Mouse (Mus musculus): ENCODE data around the gene B130006D01Rik. TPM values are rescaled to one million over a fixed set of nuclear protein-coding genes. Genes with fewer than 3 reads are reported as not detected.

The B130006D01Rik gene
- polyA plus RNA-seq, 1 experiment from 2014 or later = 1.0 TPM

DNA sequence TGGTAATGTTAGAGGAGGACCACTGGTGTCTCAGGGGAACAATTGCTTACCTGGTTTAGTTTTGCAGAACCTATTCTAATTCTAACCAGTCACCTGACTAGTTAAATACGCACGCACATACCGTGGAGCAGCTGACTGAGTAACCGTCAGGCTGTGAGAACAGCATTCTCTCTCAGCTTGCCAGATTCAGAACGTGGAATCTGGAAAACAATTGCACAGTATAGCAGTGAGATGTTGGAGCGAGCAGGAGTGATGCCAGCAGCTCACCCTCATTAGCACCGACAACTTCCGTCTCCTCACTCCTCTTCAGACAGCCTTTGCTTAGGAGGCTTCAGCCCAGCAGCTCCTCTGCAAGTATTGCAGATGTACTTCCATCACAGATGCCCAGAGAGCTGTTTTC is 7.3 kb upstream of the B130006D01Rik start:
- no peak for ATAC-seq (ENCODE audit: insufficient read depth, low FRiP score, low read depth)
- Histone ChIP-seq H3K9me3 (no peaks in the 10 kb centered on the region), H3K36me3 (no peaks in the 10 kb centered on the region), H3K4me2 (no peak overlapping the region), H3K27me3 (replicated peaks) (no peaks in the 10 kb centered on the region), H3K4me3 (replicated peaks) (no peak overlapping the region), H3K4me1 (peaks cover 15% of the 10 kb centered on the region; the same call in 1 of the 2 replicates), H3K9ac (no peak overlapping the region), H3K27ac (no peak overlapping the region)
- 59% methylated on average over 8 of the region's 8 CpGs for WGBS

DNA sequence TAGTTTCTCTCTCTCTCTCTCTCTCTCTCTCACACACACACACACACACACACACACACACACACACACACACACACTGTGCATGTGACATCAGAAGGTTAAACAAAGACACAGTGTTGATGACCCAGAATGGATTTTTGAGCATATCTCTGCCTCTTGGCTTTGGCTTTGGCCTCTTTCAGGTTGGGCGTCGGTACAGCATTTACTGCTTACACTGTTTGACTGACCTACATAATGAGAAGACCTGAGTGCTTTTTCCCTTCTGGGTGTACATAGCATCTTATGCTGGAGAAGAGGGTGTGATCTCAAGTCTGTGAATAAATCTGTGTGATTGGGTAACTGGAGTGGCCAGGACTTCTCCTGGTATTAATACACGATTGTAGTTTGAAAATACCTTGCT is 4.0 kb upstream of the B130006D01Rik start:
- no peak for ATAC-seq (ENCODE audit: insufficient read depth, low FRiP score, low read depth)
- Histone ChIP-seq H3K4me1 (peaks cover 11% of the 10 kb centered on the region; the same call in 1 of the 2 replicates), H3K9me3 (no peaks in the 10 kb centered on the region), H3K4me2 (no peak overlapping the region), H3K9ac (no peak overlapping the region), H3K27me3 (replicated peaks) (no peaks in the 10 kb centered on the region), H3K4me3 (replicated peaks) (no peak overlapping the region), H3K27ac (no peak overlapping the region), H3K36me3 (no peaks in the 10 kb centered on the region)
- 70% methylated on average over 3 of the region's 3 CpGs for WGBS

DNA sequence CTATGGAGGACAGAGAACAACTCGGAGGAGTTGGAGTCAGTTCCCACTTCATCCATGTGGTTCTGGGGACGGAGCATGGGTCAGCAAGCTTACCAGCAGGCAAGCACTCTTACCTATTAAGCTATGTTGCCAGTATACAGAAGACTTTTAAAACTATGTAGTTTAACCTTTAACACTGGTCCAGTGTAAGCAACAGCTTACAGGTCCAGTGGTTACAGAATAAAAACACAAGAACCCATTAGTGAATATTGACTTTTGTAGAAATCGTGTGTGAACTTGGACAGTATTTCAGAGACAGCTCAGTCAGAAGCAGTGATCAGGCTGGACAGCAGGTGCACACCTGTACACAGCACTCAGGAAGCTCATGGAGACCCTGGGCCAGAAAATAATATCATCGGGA is 1.1 kb downstream of the B130006D01Rik start:
- 86% methylated on average over 4 of the region's 4 CpGs for WGBS

DNA sequence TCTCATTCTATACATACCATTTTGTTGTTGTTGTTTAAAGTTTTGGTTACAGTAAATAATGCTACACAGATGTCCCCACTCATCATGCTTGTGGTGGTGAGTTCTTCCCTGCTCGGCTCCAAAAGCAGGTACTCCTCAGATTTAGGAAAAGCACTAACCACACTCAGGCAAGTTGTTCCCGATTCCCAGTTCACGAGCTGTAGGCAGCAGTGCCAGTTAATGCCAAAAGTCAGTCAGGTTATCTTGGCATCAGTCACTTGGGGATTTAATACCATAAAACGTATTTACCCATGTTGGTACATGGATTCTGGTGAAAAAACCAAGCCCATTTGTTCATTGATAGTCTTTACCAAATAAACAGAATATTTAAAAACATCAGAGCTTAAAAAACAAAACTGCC is 2.8 kb downstream of the B130006D01Rik start:
- Histone ChIP-seq H3K9me3 (no peaks in the 10 kb centered on the region), H3K36me3 (no peaks in the 10 kb centered on the region), H3K4me1 (0 out of 2 replicates have a peak, but pooled peaks cover 3% of the 10 kb centered on the region), H3K27ac (no peak overlapping the region), H3K27me3 (replicated peaks) (no peaks in the 10 kb centered on the region), H3K4me3 (replicated peaks) (no peak overlapping the region), H3K4me2 (no peak overlapping the region), H3K9ac (no peak overlapping the region)
- WGBS = 71% methylated on average over 4 of the region's 4 CpGs
- no peak for ATAC-seq (ENCODE audit: insufficient read depth, low FRiP score, low read depth)

More for the DNA sequence above, 1.1 kb downstream of the B130006D01Rik start:
- H3K9me3 ChIP-seq = no peaks in the 10 kb centered on the region
- H3K27me3 ChIP-seq (replicated peaks) = no peaks in the 10 kb centered on the region
- no peak overlapping the region for H3K9ac ChIP-seq
- H3K27ac ChIP-seq = no peak overlapping the region
- ATAC-seq (ENCODE audit: insufficient read depth, low FRiP score, low read depth) = no peak
- H3K4me2 ChIP-seq = no peak overlapping the region
- no peak overlapping the region for H3K4me3 ChIP-seq (replicated peaks)
- H3K4me1 ChIP-seq = 0 out of 2 replicates have a peak, but pooled peaks cover 2% of the 10 kb centered on the region
- no peaks in the 10 kb centered on the region for H3K36me3 ChIP-seq

DNA sequence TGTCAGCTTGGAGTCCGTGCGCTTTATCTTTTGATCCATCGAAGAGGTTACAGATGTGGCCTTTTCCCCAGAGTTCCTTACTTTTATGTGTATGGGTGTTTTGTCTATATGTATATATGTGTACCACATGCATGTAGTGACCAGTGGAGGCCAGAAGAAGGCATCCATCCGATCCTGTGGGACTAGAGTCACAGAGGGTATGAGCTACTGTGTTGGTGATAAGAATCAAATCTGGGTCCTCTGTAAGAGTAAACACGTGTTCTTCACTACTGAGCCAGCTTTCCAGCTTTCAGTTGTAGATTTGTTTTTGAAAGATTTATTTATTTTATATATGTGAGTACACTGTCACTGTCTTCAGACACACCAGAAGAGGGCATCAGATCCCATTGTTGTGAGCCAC is 4.6 kb downstream of the B130006D01Rik start:
- H3K9ac ChIP-seq = no peak overlapping the region
- H3K4me3 ChIP-seq (replicated peaks) = no peak overlapping the region
- ATAC-seq (ENCODE audit: insufficient read depth, low FRiP score, low read depth) = no peak
- H3K9me3 ChIP-seq = no peaks in the 10 kb centered on the region
- H3K27ac ChIP-seq = no peak overlapping the region
- 79% methylated on average over 5 of the region's 5 CpGs for WGBS
- H3K36me3 ChIP-seq = no peaks in the 10 kb centered on the region
- no peaks in the 10 kb centered on the region for H3K27me3 ChIP-seq (replicated peaks)
- 0 out of 2 replicates have a peak, but pooled peaks cover 3% of the 10 kb centered on the region for H3K4me1 ChIP-seq
- no peak overlapping the region for H3K4me2 ChIP-seq

DNA sequence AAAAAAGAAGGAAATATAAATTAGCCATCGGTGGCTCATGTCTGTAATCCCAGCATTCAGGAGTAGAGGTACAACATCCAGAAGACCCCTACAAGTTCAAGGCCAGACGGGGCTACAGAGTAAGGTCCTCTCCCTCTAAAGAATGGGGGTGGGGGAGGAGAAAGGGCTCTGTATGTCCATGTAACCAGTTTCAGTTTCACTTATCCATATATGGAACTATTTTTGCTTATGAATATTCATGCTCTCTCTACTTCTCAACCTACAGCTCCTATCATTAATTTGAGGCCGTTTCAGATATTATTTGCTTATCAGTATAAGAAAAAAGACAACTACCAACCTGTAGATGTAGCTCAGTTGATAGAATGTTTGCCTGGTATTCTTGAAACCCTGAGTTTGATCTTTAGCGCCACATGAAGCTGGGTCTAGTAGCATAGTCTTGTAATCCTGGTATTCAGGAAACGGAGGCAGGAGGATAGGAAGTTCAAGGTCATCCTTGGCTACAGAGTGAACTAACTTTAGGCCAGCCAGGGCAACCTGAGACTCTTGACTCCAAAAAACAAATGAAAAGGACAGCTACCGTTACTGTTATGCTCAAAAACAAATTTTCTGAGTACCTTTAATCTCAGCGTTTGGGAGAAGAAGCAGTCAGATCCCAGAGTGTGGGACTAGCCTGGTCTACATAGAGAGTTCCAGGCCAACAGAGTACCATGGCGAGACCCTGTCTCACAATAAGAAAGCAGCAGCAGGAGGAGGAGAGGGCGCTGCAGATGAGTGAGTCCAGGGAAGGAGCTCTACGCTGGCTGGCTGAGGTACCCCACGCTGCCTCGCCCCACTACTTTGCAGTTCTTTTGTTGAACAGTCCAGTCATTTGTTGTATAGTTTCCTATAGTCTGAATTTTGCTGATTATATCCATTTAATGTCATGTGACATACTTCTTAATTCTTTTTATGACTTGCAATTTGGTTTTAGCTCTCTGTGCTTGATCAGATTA is 5.8 kb downstream of the B130006D01Rik start:
- no peak for ATAC-seq (ENCODE audit: insufficient read depth, low FRiP score, low read depth)
- Histone ChIP-seq H3K27ac (no peak overlapping the region), H3K4me3 (replicated peaks) (no peak overlapping the region)

DNA sequence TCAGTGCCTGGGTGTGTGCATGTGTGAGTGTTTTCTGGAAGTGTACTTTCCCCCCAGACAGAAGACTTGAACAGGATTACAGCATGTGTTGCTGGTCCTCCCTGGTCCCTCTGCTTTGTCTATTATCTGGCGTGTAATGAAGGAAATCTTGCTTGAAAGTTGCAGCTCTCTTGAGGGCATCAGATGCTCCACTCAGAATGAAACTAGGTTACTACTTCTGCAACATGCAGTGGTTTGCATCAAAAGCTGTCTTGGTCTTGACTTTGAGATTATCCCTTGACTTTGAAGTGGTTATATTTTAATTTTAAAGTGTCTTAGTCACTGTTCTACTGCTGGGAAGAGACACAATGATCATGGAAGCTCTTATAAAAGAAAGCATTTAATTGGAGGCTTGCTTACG is 11.1 kb downstream of the B130006D01Rik start:
- H3K27ac ChIP-seq = no peak overlapping the region
- WGBS = 90% methylated on average over 2 of the region's 2 CpGs
- H3K4me1 ChIP-seq = 0 out of 2 replicates have a peak, but pooled peaks cover under 1% of the 10 kb centered on the region
- H3K4me3 ChIP-seq (replicated peaks) = no peak overlapping the region
- ATAC-seq (ENCODE audit: insufficient read depth, low FRiP score, low read depth) = no peak
- no peaks in the 10 kb centered on the region for H3K36me3 ChIP-seq
- no peaks in the 10 kb centered on the region for H3K27me3 ChIP-seq (replicated peaks)
- H3K9ac ChIP-seq = no peak overlapping the region
- H3K4me2 ChIP-seq = no peak overlapping the region
- H3K9me3 ChIP-seq = no peaks in the 10 kb centered on the region

More for the DNA sequence above, 5.8 kb downstream of the B130006D01Rik start:
- Histone ChIP-seq H3K27me3 (replicated peaks) (no peaks in the 10 kb centered on the region), H3K4me2 (no peak overlapping the region), H3K36me3 (no peaks in the 10 kb centered on the region), H3K9me3 (no peaks in the 10 kb centered on the region), H3K4me1 (0 out of 2 replicates have a peak, but pooled peaks cover 3% of the 10 kb centered on the region), H3K9ac (no peak overlapping the region)
- WGBS = 76% methylated on average over 12 of the region's 12 CpGs

DNA sequence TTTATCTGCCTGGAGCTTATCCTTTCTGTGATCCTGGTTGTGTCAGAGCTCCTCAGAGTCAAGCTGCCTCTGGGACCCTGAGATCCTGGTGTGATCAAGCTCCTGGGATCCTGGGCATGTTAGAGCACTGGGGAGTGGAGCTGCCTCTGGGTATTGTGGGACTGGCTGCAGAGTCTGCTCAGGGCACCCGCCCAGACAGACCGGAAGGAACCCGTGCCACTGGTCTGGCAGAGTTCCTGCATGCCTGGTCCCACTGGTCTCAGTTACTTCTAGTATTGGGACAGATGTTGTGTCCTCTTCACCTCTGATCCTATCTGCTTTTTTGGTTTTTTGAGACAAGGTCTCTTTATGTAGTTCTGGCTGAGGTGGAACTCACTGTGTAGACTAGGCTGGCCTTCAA is 14.4 kb downstream of the B130006D01Rik start:
- no peak overlapping the region for H3K9ac ChIP-seq
- no peak overlapping the region for H3K4me3 ChIP-seq (replicated peaks)
- H3K36me3 ChIP-seq = no peaks in the 10 kb centered on the region
- no peaks in the 10 kb centered on the region for H3K4me1 ChIP-seq
- no peaks in the 10 kb centered on the region for H3K27me3 ChIP-seq (replicated peaks)
- no peaks in the 10 kb centered on the region for H3K9me3 ChIP-seq
- no peak overlapping the region for H3K27ac ChIP-seq
- WGBS = 66% methylated on average over 3 of the region's 3 CpGs
- no peak for ATAC-seq (ENCODE audit: insufficient read depth, low FRiP score, low read depth)
- no peak overlapping the region for H3K4me2 ChIP-seq

DNA sequence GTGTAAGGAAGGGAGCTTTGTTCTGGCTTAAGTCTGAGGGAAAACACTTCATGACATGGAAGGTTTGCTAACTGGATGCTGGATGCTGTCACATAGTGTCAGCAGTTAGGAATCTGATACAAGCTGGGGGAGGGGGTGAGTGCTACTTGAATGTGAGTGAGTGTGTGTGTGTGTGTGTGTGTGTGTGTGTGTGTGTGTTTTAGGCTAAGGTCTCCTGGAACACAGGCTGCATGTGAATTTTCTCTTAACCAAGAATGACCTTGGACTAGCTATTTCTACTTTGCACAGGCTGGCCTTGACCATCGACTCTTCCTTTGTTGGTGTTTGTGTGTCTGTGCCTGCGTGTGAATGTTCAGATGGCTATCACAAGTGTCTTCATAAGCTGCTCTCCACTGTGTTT is 21.1 kb downstream of the B130006D01Rik start:
- Histone ChIP-seq H3K4me2 (no peak overlapping the region), H3K36me3 (0 out of 2 replicates have a peak, but pooled peaks cover under 1% of the 10 kb centered on the region), H3K4me1 (0 out of 2 replicates have a peak, but pooled peaks cover 5% of the 10 kb centered on the region), H3K4me3 (replicated peaks) (no peak overlapping the region), H3K27me3 (replicated peaks) (no peaks in the 10 kb centered on the region), H3K27ac (no peak overlapping the region), H3K9me3 (no peaks in the 10 kb centered on the region), H3K9ac (no peak overlapping the region)
- WGBS = 75% methylated on average over 2 of the region's 2 CpGs
- ATAC-seq (ENCODE audit: insufficient read depth, low FRiP score, low read depth) = no peak

DNA sequence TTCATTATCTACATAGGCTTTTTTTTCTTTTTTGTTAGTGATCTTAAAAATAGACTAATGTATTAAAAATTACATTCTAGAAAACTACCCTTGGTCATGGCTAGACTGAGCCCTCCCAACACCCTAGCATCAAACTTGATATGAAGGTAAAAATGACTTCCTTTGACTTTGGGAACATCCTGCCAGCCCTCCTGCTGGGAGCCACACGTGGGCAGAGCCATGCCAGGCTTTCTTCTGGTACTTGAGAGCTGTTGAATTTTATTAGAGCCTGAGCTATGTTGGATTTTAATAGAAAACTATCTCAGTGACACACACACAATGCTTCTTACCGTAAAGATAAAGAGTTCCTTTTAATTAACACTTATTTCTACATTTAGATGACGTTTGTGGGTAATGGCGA is 23.4 kb downstream of the B130006D01Rik start:
- Histone ChIP-seq H3K9ac (no peak overlapping the region), H3K27me3 (replicated peaks) (no peaks in the 10 kb centered on the region), H3K4me2 (no peak overlapping the region), H3K36me3 (0 out of 2 replicates have a peak, but pooled peaks cover 5% of the 10 kb centered on the region), H3K9me3 (no peaks in the 10 kb centered on the region), H3K4me3 (replicated peaks) (no peak overlapping the region), H3K27ac (no peak overlapping the region), H3K4me1 (0 out of 2 replicates have a peak, but pooled peaks cover 5% of the 10 kb centered on the region)
- 89% methylated on average over 4 of the region's 4 CpGs for WGBS
- ATAC-seq (ENCODE audit: insufficient read depth, low FRiP score, low read depth) = no peak

DNA sequence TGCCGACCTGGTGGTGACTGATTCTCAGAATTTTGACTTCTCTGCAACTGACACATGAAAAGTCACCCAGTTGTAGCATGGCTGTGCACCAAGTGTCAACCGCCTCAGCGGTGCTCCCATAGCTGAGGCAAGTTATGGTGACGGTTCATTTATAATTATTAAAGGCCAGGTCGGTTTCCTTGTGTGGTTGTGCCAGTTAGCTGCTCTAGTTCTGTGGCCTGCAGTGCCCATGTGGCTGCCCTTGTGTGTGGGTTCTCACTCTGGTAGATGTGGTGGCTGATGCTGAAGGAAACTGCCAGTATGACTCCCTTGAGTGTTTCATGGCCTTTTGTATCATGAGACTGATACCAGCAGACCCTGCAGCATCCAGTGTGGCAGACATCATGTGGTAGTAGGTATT is 24.9 kb downstream of the B130006D01Rik start:
- Histone ChIP-seq H3K4me2 (no peak overlapping the region), H3K9me3 (no peaks in the 10 kb centered on the region), H3K27ac (no peak overlapping the region), H3K27me3 (replicated peaks) (no peaks in the 10 kb centered on the region), H3K4me1 (0 out of 2 replicates have a peak, but pooled peaks cover 5% of the 10 kb centered on the region), H3K4me3 (replicated peaks) (no peak overlapping the region), H3K9ac (no peak overlapping the region), H3K36me3 (peaks cover 12% of the 10 kb centered on the region)
- ATAC-seq (ENCODE audit: insufficient read depth, low FRiP score, low read depth) = no peak
- 80% methylated on average over 5 of the region's 5 CpGs for WGBS

DNA sequence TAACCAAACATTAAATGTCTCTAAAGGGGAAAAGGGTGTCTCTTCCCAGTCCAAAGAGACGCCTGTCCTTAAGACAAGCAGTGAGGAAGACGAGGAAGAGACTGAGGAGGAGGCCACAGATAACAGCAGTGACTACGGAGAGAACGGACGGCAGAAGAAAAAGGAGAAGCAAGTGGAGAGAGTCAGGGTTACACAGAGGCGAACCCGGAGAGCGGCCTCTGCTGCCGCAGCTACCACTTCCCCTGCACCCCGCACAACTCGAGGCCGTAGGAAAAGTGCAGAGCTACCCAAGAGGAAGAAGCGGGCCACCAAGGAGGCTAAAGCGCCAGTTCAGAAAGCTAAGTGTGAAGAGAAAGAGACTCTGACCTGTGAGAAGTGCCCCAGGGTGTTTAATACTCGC is 26.2 kb downstream of the B130006D01Rik start:
- Histone ChIP-seq H3K27me3 (replicated peaks) (no peaks in the 10 kb centered on the region), H3K27ac (no peak overlapping the region), H3K4me3 (replicated peaks) (no peak overlapping the region), H3K9ac (no peak overlapping the region), H3K4me2 (no peak overlapping the region), H3K4me1 (0 out of 2 replicates have a peak, but pooled peaks cover 5% of the 10 kb centered on the region), H3K9me3 (no peaks in the 10 kb centered on the region), H3K36me3 (peaks cover 23% of the 10 kb centered on the region)
- no peak for ATAC-seq (ENCODE audit: insufficient read depth, low FRiP score, low read depth)
- 78% methylated on average over 15 of the region's 15 CpGs for WGBS

Measured in stomach, embryonic 15.5 days (tissue).